Mouse (Mus musculus) liver, postnatal 0 days (tissue): ENCODE results near the gene H2-M10.2. TPM values are rescaled to one million over a fixed set of nuclear protein-coding genes. Genes with fewer than 3 reads are reported as not detected.

Experiments
- ATAC-seq: fragments of 200-750 bp; cut with Nextera tagmentation; 2 replicates; pipeline ENCODE4 v1.8.0; 2017; ENCODE audit warnings: mild to moderate bottlenecking, moderate library complexity
- DNase-seq: peaks from one replicate; pipeline ENCODE4 v3.0.0-alpha.2; 2016
- H3K27ac ChIP-seq: fragments of 300-500 bp; sonication (generic); 2 replicates; pipeline ENCODE4 v1.5.1; 2014; ENCODE audit warnings: antibody characterized with exemption, moderate library complexity, mild to moderate bottlenecking, low read depth
- H3K27me3 ChIP-seq: fragments of 300-500 bp; sonication (generic); 2 replicates; pipeline ENCODE4 v1.6.1; 2014; ENCODE audit warnings: low read length, control low read depth, mixed read lengths; ENCODE audit not compliant: insufficient read depth
- H3K36me3 ChIP-seq: fragments of 300-500 bp; sonication (generic); replicated peaks from 2 replicates; pipeline ENCODE4 v1.6.1; 2014; ENCODE audit warnings: mild to moderate bottlenecking, control low read depth, low read length, moderate library complexity, mixed read lengths; ENCODE audit not compliant: insufficient read depth
- H3K4me1 ChIP-seq: fragments of 300-500 bp; sonication (generic); 2 replicates; pipeline ENCODE4 v1.6.1; 2014; ENCODE audit warnings: antibody characterized with exemption, mild to moderate bottlenecking, control low read depth; ENCODE audit not compliant: insufficient read depth
- H3K4me2 ChIP-seq: fragments of 300-500 bp; sonication (generic); 2 replicates; pipeline ENCODE4 v1.6.1; 2014; ENCODE audit warnings: low read depth, mild to moderate bottlenecking, low read length, moderate library complexity, mixed read lengths
- H3K4me3 ChIP-seq: fragments of 300-500 bp; sonication (generic); 2 replicates; pipeline ENCODE4 v1.5.1; 2014; ENCODE audit warnings: low read depth, low read length
- H3K9ac ChIP-seq: fragments of 300-500 bp; sonication (generic); replicated peaks from 2 replicates; pipeline ENCODE4 v1.6.1; 2014; ENCODE audit warnings: mild to moderate bottlenecking, moderate library complexity
- H3K9me3 ChIP-seq: fragments of 300-500 bp; sonication (generic); 2 replicates; pipeline ENCODE4 v1.6.1; 2016; ENCODE audit warnings: mild to moderate bottlenecking, control low read depth, low read length, mixed read lengths
- CTCF ChIP-seq: sonication (generic); IDR thresholded peaks from 2 replicates; pipeline ENCODE4 v1.5.1; 2016; ENCODE audit warnings: antibody characterized with exemption, low read depth
- EP300 ChIP-seq: IDR thresholded peaks from 2 replicates; pipeline ENCODE4 v1.6.1; 2016; ENCODE audit warnings: antibody characterized with exemption, low read depth, mild to moderate bottlenecking
- WGBS: fragments of 180-500 bp; shearing (Covaris S2); extraction: QIAGEN DNeasy Blood & Tissue Kit; methylation state at CpG from one replicate; pipeline ENCODE4 v1.1.7; 2014; ENCODE audit not compliant: insufficient replicate concordance; 5-methylcytosine and 5-hydroxymethylcytosine counted together
- polyA plus RNA-seq: library from polyadenylated mRNA; unstranded; fragments of >200 nt; fragmentation: Nextera tagmentation; extraction: Ambion mirVana; gene quantifications from 2 replicates; pipeline ENCODE4 v1.2.1, GENCODE M21; 2015

Gene H2-M10.2
- polyA plus RNA-seq, 1 experiment from 2014 or later = not detected

DNA sequence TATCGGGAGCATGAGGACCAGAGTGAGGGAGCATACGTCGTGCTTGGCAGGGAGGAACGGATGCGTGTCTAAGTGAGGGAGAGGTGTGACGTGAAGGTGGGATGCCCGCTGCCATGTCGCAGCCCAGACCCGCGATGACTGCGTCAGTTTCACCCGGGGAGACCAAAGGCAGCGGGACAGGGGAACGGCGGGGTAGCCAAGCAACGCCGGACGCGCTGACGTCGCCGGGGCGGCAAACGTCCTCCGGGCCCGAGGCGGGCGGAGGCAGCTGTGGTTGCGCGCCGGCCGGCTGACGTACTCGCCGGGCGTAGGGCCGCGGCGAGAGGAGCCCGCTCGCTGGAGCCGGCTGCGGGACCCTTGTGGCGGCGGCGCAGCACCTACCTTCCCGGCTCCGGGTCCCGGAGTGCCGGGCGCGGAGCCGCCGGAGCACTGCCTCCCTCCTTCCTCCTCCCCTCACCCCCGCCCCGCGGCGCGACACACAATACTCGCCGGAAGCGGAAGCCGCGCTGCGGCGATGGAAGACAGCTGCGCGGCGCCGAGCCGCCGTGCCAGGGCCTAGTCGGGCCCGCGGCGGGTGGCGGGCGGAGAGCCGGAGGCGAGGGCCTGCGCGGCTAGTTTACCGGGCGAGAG lies 15.2 kb downstream of the H2-M10.2 start:
- WGBS = under 1% methylated on average over 53 of the region's 84 CpGs
- no peaks in the 10 kb centered on the region for H3K27me3 ChIP-seq
- peak overlapping the region; percentile 82 for H3K9ac ChIP-seq
- no peaks in the 10 kb centered on the region for H3K9me3 ChIP-seq
- peak overlapping the region; percentile 76 for H3K4me3 ChIP-seq
- TF ChIP-seq EP300 (no peak), CTCF (no peak)
- H3K27ac ChIP-seq = peak overlapping the region; percentile 84
- peaks cover 20% of the 10 kb centered on the region for H3K4me1 ChIP-seq
- H3K36me3 ChIP-seq = peaks cover 19% of the 10 kb centered on the region
- DNase-seq (peak; percentile 91), ATAC-seq (peak; percentile 93)
- H3K4me2 ChIP-seq = peak overlapping the region; percentile 86

DNA sequence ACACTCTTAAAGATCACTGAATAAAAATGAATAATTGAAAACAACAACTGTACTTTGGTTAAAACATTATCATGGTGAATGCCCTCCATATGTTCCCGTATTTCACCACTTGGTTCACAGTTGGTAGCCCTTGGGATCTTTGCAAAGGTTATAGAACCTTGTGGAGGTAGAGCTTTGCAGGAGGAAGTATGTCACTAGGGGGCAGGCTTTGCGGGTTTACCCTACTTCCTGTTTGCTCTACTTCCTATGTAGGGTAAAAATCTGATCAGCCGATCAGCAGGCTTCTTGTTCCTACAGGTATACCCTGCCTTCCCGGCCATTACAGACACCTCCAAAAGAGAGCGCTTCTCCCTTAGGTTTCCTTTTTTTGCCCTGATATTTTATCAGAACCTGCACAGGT lies 20.5 kb downstream of the H2-M10.2 start:
- no peak overlapping the region for H3K4me3 ChIP-seq
- H3K9ac ChIP-seq = no peak overlapping the region
- no peaks in the 10 kb centered on the region for H3K27me3 ChIP-seq
- no peak for ATAC-seq
- DNase-seq = peak; percentile 51
- no peak overlapping the region; the same call in 1 of the 2 replicates for H3K27ac ChIP-seq
- peaks cover 48% of the 10 kb centered on the region for H3K36me3 ChIP-seq
- 64% methylated on average over 5 of the region's 5 CpGs for WGBS
- TF ChIP-seq EP300 = no peak
- TF ChIP-seq CTCF = peak; percentile 57
- no peaks in the 10 kb centered on the region for H3K9me3 ChIP-seq
- no peak overlapping the region for H3K4me2 ChIP-seq
- peaks cover 7% of the 10 kb centered on the region; the same call in 1 of the 2 replicates for H3K4me1 ChIP-seq

GRCm38 (mm10) chr17:36264273-36264925 lies 21.9 kb downstream of the H2-M10.2 start:
- H3K36me3 ChIP-seq = peaks cover 59% of the 10 kb centered on the region
- 92% methylated on average over 3 of the region's 3 CpGs for WGBS

DNA sequence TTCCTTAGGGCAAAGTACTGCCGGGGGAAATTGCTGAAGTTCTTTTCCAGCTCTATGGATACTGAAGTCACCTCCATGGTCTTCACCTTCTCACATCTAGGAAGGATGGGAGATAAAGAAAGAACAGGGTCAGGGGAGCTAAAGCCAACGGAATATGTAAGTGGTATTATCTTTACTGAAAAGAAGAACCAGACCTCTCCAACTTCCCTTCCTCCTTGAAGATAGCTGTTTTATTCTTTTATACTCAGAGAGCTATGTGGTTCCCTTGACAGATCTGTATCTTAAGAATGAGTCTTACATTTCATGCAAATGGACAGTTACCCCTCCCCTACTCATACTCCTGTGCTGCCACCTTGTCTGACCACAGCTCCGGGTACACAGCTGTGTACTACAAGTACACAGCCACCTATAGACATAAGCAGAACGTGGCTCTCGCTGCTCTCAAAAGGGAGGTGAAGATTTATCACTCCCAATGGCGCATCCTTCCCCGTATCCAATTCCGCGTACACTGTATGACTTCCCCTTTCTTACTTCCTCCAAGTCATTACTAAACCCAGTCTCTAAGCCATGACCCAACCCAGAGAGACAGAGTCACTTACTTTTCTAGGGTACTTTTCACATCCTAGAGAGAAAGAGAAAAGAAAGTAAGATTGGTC lies 24.7 kb downstream of the H2-M10.2 start:
- Histone ChIP-seq H3K4me3 (no peak overlapping the region), H3K36me3 (peaks cover 44% of the 10 kb centered on the region), H3K27ac (0 out of 2 replicates have a peak overlapping the region, but pooled peaks have one; percentile 11), H3K4me2 (no peak overlapping the region), H3K4me1 (peaks cover 5% of the 10 kb centered on the region), H3K27me3 (no peaks in the 10 kb centered on the region), H3K9me3 (no peaks in the 10 kb centered on the region), H3K9ac (no peak overlapping the region)
- ATAC-seq = no peak
- TF ChIP-seq CTCF (no peak), EP300 (no peak)
- DNase-seq = no peak
- 54% methylated on average over 9 of the region's 9 CpGs for WGBS

More at GRCm38 (mm10) chr17:36264273-36264925, 21.9 kb downstream of the H2-M10.2 start:
- DNase-seq (no peak), ATAC-seq (no peak)
- Histone ChIP-seq H3K27me3 (no peaks in the 10 kb centered on the region), H3K4me2 (no peak overlapping the region), H3K9ac (no peak overlapping the region), H3K27ac (no peak overlapping the region), H3K9me3 (no peaks in the 10 kb centered on the region), H3K4me1 (peaks cover 4% of the 10 kb centered on the region; the same call in 1 of the 2 replicates), H3K4me3 (no peak overlapping the region)
- TF ChIP-seq EP300 = no peak
- no peak for TF ChIP-seq CTCF

DNA sequence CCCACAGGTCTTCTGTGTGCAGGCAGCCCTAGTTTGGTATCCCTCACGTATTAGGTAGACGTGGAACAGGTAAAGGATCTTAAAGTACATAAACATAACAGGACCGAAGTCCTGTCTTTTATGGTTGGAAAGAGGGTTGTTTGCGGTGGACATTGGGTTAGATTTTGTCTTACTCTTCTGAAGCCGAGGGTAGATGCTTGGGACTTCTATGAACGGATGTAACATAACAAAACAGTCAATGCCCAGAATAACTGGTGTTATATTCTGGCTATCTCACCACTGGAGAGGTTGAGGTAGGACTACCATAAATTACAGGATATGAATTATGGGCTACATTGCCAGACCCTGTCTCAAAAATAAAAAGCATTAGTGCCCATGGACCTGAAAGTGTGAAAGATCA lies 28.3 kb downstream of the H2-M10.2 start, which contains the start of gene Rpp21:
TSS of gene Rpp21 (minus strand) at position 101 of the 400 bp plus-strand sequence.
- DNase-seq (no peak), ATAC-seq (no peak)
- Histone ChIP-seq H3K27me3 (no peaks in the 10 kb centered on the region), H3K4me3 (peak within 1 kb of the TSS; percentile 95), H3K4me1 (peaks cover 3% of the 10 kb centered on the region; the same call in 1 of the 2 replicates), H3K36me3 (peaks cover 24% of the 10 kb centered on the region), H3K9ac (peak within 1 kb of the TSS; percentile 83), H3K9me3 (no peaks in the 10 kb centered on the region), H3K27ac (peak within 1 kb of the TSS; percentile 86), H3K4me2 (peak within 1 kb of the TSS; percentile 85)
- no peak for TF ChIP-seq EP300
- TF ChIP-seq CTCF = no peak
- WGBS = 36% methylated on average over 6 of the region's 6 CpGs
